Mouse (Mus musculus) kidney, postnatal 25 days (tissue): Measurements from ENCODE around the gene Ssr2.

Experiments used
- DNase-seq, 2 experiments: peaks; one replicate each; pipeline ENCODE4 v3.0.0; 2021; ENCODE audit warnings: mixed read lengths in 2 of 2

Ssr2 gene

DNA sequence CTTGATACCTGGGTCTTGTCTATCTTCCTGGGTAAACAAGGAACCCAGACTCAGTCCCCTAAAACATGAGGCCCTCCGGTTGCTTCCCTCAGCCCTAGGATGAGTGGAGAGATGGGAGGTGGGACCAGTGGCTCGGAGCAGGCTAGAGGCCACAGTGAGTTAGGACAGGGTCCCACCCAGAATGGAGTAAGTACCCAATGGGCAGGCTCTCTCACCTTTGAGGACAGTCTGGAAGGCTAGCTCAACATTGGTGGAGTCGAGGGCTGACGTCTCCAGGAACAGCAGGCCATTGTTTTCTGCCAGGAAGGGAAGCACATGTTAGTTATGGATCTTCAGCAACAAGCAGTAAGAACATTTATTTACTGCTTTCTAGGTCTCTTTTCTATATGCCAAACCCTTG is 33.2 kb upstream of the Ssr2 start:
- no peak for DNase-seq

DNA sequence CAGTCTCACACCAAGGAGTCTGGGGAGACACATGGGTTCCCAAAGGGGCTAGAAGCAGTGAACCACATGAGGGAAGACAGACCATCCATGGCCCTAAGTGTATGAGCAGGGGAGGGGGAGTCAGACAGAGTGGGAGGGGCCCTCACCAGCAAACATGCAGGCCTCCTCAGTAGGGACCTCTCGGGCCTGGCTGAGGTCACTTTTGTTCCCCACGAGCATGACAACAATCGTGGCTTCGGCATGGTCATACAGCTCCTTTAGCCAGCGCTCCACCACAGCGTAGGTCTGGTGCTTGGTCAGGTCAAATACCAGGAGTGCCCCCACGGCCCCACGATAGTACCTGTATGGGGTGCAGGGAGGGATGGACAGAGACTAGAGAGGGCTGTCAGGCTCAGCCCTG is 32.5 kb upstream of the Ssr2 start:
- DNase-seq: peak in 1 of 2 experiments; percentile 35

DNA sequence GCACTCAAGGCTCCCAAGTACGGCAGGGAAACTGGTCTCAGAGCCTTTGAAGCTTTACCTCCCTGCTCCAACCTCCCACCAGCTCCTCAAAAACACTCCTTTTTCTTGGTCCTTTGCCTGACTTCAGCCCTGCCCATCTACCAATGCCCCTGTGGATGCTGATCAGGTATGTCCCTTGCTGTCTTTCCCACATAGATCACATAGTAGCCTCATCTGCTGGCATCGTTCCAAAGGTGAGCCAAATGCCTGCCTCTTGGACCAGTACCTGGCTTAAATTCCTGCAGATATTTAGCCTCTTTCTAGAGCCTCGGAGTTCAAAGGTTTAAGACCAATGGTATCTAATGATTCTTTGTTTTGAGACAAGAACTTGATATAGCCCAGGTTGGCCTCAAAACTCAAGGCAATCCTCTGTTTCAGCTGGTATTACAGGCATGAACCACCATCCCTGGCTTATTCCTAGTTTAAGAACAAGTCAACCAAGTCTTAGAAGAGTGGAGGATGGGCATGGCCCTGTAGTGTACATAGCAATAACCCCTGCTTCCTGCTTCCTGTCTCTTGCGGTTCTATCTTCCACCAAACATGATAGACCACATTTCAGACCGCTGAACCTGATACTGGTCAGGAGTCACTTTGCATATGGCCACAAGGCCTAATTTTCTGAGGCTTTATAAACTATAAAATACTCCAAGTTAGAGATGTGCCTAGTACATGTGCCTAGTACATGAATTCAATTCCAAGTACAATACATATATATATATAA is 31.8 kb upstream of the Ssr2 start:
- DNase-seq: peak in 1 of 2 experiments; percentile 41

DNA sequence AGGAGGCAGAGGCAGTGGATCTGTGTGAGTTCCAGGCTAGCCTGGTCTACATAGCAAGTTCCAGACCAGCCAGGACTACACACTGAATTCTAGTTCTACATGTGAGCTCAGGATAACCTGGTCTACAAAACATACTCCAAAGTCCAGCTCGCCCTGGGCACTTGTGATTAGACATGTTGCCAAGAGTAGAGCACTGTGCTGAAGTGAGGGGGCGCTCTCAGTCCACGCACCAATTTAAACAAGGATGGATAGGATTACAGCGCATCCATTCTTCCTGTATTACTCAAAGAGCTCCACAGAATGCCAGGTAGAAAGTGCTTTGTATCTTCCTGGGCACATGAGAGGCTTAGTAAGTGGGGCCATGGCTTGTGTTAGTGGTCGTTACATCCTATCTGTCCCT is 31.2 kb upstream of the Ssr2 start:
- peak; percentile 52 to 53 for DNase-seq

DNA sequence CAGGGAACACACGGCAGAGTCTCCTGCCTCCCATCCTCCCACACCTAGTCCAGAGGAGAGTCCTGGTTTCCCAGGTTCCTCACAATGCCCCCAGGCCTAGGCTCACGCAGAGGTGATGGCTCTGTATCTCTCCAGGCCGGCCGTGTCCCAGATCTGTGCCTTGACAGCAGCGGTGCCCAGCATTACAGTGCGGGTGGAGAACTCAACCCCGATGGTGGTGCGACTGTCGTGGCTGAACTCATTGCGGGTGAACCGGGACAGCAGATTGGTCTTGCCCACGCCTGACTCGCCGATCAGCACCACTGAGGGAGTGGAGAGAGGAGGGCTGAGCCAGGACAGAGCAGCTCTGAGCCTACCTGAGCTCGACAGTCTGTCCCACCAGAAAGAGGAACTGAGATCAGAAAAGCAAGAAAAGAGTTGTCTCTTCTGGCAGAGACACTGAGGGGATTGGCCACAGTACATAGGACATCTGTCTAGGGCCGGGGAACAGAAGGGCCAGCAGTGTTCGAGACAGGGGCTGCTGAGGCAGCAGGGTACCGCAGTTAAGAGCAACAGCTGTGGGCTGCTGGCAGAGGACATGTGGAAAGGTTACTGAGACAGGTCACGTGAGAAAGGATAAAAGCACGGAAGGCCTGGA is 30.6 kb upstream of the Ssr2 start:
- DNase-seq: peak in 1 of 2 experiments; percentile 36

DNA sequence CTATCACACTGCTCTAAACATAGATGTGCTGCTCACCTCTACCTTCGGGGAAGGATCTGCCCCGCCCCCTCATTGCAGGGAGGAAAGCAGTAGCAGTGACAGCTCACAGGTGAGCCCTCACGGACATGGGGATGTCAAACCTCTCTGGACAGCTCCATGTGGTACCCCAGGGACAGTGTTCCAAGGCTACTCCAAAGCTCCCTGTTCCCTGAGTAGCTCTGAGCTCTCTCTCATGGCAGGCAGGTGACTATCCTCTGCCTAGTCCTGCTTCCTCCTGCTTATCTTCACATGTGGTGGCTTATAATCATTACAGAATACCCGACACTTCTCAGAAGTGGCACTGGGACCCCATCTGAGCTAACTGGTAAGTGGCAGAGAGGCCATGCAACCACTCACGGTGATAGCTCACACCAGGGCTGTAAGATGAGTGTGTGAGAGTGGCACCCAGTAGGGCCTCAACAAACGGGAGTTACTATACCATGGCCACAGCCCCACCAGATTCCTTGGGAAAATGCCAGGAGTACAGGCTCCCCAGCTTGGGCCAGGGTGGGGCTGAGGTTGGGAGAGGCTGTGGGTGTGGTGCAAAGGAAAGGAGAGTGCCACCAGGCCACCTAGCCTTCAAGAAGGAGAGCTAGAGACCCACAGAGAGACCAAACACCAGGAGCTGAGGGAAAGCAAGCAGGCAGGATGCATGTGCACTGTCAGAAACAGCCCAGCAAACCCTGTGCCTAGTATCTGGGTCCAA is 28.8 kb upstream of the Ssr2 start:
- DNase-seq: peak in 1 of 2 experiments; percentile 35

DNA sequence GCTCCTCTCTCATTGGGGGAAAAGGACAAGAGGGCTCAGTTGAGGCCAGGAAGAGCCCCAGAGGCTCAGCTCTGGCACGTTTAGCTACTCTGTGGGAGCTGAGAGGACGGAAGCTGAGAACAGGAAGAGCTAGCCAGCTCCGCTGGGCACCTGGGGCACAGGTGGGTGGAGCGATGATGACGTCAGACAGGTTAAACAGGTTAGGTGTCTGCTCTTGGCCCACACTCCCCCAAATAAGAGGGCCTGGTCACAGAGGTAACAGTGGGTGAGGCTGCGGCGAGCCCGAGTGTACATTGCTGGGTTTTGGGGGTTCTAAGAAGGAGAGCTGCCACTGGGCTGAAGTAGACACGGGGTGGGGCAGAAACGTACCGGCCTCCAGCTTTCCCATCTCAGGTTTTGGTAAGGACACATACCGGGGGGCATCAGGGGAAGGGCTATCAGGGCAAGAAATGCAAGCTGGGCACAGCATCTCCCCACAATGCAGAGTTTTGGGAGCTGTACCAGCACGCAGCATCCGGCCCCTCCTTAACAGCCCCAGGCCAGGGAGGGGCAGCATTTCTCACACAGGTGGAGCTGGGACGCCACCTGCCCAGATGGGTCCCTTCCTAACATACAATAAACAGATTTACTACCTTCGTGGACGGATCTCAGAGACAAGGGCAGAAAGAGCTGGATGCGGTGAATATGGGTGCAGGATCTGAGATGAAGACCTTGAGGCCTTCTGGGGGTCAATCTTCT is 27.3 kb upstream of the Ssr2 start, which contains the start of gene Rab25:
Gene Rab25 (minus strand): TSS at position 121 of the 738 bp plus-strand sequence.
- peak; percentile 69 to 86 for DNase-seq

DNA sequence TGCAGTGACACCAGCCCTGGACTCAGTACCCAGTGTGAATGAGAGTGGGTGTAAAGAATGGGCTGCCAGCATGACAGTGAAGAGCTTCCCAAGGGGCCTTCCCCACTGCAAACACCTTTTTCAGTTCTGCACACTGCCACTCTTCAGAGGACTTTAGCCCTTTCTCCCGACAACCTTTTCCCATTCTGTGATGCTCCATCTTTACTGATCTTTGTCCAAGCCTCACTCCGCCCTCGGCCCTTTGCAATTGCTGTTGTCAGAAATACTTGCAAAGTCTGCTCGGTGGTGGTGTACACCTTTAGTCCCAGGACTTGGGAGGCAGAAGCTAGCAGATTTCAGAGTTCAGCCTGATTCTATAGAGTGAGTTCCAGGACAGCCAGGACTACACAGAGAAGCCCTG is 24.1 kb upstream of the Ssr2 start:
- peak; percentile 36 to 45 for DNase-seq

DNA sequence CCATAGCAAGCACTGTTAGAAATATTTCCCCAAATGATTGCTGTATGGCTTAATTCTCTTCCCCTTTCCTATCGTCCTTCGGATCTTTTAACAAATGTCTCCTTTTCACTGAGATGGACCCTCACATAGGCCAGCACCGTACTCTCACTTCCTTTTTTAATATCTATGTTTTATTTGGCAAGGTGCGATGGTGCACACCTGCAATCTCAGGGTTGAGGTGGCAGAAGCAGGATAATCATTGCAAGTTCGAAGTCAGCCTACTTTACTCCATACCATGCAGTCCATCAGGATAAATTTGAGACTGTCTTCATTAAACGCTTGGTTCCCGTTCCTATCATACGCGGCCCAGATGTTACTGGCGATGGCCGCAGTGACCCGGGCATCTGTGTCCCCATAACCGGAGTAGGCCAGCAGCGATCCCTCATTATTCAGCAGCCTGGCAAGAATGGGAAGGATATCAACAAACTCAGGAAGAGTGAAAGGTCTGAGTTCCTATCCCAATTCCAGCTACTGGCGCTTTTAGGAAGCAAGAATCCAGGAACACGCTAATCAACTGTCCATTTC is 23.5 kb upstream of the Ssr2 start:
- DNase-seq: no peak

DNA sequence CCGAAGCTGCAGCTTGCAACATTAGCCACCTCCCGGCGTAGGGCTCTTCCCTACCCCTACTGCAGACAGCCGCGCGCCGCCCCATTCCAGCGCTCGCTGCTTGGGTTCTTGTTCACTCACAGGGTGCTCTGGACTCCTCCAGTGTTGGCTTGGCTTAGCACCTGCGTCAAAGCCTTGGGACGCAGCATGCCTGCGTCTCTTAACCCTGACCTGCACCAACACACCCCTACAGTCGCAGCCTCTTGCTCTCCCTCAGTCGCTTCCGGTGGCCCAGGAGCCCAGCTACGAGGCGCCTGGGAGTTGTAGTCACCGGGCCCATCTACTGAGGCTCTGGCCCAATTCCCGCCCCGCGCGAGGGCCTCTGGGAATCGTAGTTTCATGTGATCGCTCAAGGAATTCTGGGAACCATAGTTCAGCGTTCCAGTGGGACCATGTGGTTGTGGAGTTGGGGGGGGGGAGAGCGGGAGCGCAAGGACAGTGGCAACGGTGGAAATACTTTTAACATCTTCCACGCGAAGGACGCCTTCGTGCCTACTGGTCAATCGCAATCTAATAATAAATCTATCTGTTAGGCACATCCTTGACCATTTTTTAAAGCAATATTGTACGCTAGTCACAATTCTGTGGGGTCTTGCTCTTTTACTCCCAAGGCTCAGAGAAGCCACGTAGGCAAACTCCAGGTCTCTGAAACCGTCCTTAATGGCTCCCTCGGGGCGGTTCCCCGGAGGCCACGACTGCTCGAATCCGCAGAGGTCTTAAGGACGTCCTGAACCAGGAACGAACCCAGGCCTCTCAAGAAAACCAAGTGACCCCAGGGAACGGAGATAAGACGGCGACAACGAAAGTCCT is 22.8 kb upstream of the Ssr2 start, which contains the start of gene Lamtor2:
Gene Lamtor2 (minus strand): TSS at position 399 of the 849 bp plus-strand sequence.
- peak; percentile 98 to 99 for DNase-seq

DNA sequence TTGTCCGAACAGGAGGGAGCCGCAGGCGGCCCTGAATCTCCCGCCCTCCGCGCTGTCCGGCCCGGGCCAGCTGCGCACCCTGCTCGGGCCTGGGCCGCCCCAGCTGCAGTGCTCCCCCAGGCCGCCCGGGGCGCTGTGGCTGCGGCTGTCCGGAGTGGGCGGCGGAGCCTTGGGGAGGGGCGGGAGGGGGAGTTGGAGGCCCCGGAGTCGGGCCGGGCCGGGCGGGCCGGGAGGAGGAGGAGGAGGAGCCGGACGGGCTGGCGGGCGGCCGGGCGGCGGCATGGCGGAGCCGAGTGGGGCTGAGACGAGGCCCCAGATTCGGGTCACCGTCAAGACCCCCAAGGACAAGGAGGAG is 22.2 kb upstream of the Ssr2 start, which contains the start of gene Ubqln4:
Gene Ubqln4 (plus strand): TSS at position 234 of the 355 bp plus-strand sequence.
- peak; percentile 89 to 94 for DNase-seq

DNA sequence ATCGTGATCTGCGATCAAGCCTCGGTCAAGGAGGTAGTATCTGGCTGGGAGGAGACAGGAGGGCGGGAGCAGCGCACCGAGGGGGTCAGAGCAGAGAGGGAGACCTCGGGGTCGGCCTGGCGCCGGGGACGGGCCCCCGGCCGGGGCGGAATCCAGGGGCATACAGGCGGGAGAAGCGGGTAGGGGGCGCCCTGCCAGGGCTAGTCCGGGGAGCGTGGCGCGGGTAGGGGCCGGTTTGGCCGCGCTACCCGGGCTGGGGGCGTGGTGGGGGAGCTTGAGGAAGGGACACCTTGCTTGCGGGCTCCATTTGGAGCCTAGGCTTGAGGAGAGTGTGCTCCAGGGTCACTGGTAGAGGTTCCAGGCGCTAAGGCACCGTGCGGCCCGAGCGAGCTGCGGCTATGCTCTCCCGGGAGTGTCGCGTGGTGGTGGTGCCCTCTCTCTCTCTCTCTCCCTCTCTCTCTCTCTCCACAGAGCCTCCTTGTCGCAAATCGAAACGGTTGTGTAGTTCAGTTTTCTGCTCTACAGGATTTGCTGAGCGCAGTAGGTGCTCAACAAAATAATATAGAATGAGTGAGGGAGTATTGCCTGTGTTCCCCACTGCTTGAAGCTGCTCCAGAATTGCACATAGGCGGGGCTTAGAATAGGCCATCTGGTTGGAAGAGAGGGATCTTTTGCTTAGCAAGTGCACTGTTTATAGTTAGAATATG is 21.6 kb upstream of the Ssr2 start:
- peak; percentile 39 to 52 for DNase-seq

DNA sequence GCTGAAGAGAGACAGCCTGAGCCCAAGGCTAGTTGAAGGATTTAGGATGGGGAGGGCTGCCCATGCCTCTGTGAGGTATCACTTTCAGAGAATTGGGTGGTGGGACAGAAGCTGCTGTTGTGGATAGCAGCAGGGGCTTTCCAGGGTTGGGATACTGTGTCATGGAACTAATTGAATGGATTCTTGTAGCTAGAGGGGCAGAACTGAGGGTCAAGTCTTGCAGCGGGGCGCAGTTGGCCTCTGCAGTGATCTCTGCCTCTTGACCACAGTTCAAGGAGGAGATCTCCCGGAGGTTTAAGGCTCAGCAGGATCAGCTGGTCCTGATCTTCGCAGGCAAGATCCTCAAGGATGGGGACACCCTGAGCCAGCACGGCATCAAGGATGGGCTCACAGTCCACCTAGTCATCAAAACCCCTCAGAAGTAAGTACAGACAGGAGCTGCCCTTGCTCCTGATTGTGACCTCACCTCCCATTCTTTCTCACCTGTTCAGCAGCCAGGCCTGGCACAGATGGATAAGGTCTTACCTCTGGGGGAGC is 20.5 kb upstream of the Ssr2 start:
- no peak for DNase-seq

DNA sequence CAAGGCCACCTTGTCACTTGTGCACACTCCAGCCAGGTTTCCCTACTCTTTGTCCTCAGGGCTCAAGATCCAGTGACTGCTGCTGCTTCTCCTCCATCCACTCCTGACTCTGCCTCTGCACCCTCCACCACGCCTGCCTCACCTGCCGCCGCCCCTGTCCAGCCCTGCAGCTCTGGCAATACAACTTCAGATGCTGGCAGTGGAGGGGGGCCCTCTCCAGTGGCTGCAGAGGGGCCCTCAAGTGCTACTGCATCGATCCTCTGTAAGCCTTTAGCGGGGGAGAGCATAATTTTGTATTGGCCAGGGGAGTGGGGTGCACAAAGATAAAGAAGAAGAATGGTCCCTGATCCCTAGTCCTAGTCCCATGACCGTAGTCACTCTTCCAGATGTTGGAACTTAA is 19.9 kb upstream of the Ssr2 start:
- no peak for DNase-seq

DNA sequence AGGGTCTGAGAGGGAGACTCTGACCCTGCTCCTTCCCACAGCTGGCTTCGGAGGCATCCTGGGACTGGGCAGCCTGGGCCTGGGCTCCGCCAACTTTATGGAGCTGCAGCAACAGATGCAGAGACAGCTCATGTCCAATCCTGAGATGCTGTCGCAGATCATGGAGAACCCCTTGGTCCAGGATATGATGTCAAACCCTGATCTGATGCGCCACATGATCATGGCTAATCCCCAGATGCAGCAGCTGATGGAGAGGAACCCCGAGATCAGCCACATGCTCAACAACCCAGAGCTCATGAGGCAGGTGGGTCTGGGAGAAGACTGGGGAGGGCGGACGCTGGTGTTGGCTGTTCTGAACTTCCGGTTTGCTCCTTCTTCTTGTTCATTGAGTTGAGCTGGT is 19.1 kb upstream of the Ssr2 start:
- DNase-seq: no peak

DNA sequence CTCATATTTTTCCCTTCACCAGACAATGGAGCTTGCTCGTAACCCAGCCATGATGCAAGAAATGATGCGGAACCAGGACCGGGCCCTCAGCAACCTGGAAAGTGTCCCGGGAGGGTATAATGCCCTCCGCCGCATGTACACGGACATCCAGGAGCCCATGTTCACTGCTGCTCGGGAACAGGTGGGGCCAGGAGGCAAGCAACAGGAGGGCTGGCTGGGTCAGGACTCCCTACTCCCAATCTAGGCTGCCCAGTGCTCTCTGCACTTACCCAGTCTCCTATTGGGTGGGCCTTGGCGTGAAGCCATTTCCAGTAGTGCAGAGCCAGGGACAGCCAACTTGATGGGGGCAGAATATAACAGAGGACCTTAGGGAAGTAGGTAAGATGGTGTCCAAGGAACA is 16.1 kb upstream of the Ssr2 start:
- no peak for DNase-seq

DNA sequence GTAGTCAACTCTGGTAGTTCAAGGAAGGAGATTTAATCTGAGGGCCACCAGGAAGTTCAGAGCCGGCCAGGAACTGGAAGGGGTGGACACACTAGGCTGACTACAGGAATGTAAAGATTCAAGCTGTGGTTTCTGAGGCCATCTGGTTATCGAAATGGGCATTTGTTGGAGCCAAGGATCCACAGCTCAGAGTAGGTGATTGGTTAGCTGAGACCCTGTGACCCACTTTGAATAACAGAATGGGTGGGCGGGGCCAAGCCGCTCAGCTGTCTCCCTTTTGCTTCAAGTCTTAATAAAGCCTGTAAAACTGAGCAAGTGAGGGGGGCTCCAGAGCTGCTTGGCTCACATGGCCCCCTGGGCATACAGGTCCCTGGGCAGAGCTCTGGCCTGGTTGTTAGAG is 13.7 kb upstream of the Ssr2 start:
- DNase-seq: peak; percentile 65 to 67

DNA sequence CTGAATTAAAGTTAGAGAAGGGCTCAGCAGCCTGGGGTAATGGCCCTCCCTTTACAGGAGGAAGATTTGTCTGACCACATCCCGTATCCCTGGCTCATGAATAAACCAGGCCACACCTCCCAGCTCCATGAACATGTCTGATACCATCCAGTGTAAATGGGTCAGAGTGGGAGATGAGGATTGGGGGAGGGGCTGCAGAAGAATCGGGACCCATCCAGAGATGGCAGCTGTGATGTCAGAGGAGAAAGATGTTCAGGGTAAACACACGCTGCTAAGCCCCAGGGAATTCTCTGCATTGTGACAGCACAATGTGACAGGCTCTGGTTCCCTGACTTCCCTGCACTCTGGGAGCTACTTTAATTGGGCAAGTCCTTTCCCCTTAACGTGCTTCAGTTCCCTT is 12.2 kb upstream of the Ssr2 start:
- no peak for DNase-seq

DNA sequence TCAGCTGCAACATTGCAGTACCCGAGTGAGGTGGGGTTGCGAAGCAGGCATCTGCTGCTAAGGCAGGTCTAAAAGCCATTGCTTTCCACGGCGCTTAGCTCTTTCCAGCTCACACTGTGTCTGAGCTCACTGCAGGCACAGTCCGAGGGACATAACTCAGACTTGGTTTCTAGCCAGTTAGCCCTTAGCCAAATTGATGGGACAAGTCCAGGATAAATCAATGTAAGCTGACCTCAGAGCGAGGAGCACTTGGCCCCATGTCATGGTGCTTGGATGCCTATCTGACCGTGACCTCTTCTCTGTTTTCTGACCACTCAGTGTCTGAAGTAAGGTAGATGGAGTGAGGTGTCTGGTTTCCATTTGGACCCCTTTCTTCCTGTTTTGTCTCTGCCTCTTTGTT is 11.7 kb upstream of the Ssr2 start:
- DNase-seq: no peak

DNA sequence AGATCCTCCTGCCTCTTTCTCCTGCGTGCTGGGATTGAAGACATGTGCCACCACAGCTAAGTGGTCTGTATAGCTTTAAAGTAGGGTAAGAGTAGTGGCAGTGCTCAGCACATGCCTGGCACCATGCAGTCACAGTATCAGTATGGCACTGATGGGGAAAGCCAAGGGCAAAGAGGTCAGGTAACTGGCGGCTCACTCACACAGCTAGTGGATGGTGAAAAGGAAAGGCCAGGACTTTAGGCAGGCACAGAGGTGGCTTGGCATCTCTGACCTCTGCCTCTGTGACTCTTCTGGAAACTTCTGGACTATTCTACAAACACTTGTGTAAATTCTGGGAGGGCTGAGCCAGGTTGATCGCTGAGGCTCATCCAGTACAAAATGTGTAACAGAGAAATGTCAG is 9.6 kb upstream of the Ssr2 start:
- no peak for DNase-seq
